Mouse (Mus musculus) neural tube, embryonic 13.5 days (tissue): Measurements from ENCODE around the gene Snx4. TPM values are rescaled to one million over a fixed set of nuclear protein-coding genes. Genes with fewer than 3 reads are reported as not detected.

Source experiments
- ATAC-seq: fragments of 200-750 bp; cut with Nextera tagmentation; 2 replicates; pipeline ENCODE4 v1.8.0; 2017; ENCODE audit warnings: low read depth, mild to moderate bottlenecking, moderate TSS enrichment, moderate library complexity
- H3K27ac ChIP-seq: fragments of 300-500 bp; sonication (generic); replicated peaks from 2 replicates; pipeline ENCODE4 v1.5.1; 2015; ENCODE audit warnings: moderate library complexity, mild to moderate bottlenecking, inconsistent platforms
- H3K27me3 ChIP-seq: fragments of 300-500 bp; sonication (generic); 2 replicates; pipeline ENCODE4 v1.6.1; 2015; ENCODE audit warnings: mild to moderate bottlenecking, inconsistent platforms
- H3K36me3 ChIP-seq: fragments of 300-500 bp; sonication (generic); 2 replicates; pipeline ENCODE4 v1.6.1; 2015; ENCODE audit warnings: mild to moderate bottlenecking, inconsistent platforms
- H3K4me1 ChIP-seq: fragments of 300-500 bp; sonication (generic); replicated peaks from 2 replicates; pipeline ENCODE4 v1.6.1; 2015; ENCODE audit warnings: inconsistent platforms
- H3K4me2 ChIP-seq: fragments of 300-500 bp; sonication (generic); 2 replicates; pipeline ENCODE4 v1.6.1; 2015; ENCODE audit warnings: inconsistent platforms, mild to moderate bottlenecking, moderate library complexity
- H3K4me3 ChIP-seq: fragments of 300-500 bp; sonication (generic); 2 replicates; pipeline ENCODE4 v1.5.1; 2015; ENCODE audit warnings: mild to moderate bottlenecking, inconsistent platforms
- H3K9ac ChIP-seq: fragments of 300-500 bp; sonication (generic); 2 replicates; pipeline ENCODE4 v1.6.1; 2015; ENCODE audit warnings: moderate library complexity, mild to moderate bottlenecking, inconsistent platforms
- H3K9me3 ChIP-seq: fragments of 300-500 bp; sonication (generic); 2 replicates; pipeline ENCODE4 v1.6.1; 2016; ENCODE audit warnings: inconsistent platforms
- WGBS: fragments of 180-500 bp; shearing (Covaris S2); methylation state at CpG from one replicate; pipeline ENCODE4 v1.1.7; 2015; 5-methylcytosine and 5-hydroxymethylcytosine counted together
- polyA plus RNA-seq: library from polyadenylated mRNA; unstranded; fragments of >200 nt; fragmentation: Nextera tagmentation; extraction: Ambion mirVana; gene quantifications from 2 replicates; pipeline ENCODE4 v1.2.1, GENCODE M21; 2015

The Snx4 gene
- polyA plus RNA-seq, 1 experiment from 2014 or later, result 81.5 TPM

GRCm38 (mm10) chr16:33246526-33246925 is 4.7 kb upstream of the Snx4 start:
- Histone ChIP-seq H3K36me3 (peaks cover 29% of the 10 kb centered on the region), H3K9me3 (no peaks in the 10 kb centered on the region), H3K4me1 (peaks cover 8% of the 10 kb centered on the region), H3K4me3 (no peak overlapping the region), H3K4me2 (no peak overlapping the region), H3K27ac (no peak overlapping the region), H3K27me3 (no peaks in the 10 kb centered on the region), H3K9ac (no peak overlapping the region)
- WGBS, result 86% methylated on average over 5 of the region's 5 CpGs
- ATAC-seq, result no peak

GRCm38 (mm10) chr16:33247006-33247405 is 4.2 kb upstream of the Snx4 start:
- Histone ChIP-seq H3K4me1 (peaks cover 10% of the 10 kb centered on the region), H3K27me3 (no peaks in the 10 kb centered on the region), H3K4me2 (no peak overlapping the region), H3K36me3 (peaks cover 24% of the 10 kb centered on the region), H3K27ac (no peak overlapping the region), H3K9ac (no peak overlapping the region), H3K4me3 (no peak overlapping the region), H3K9me3 (no peaks in the 10 kb centered on the region)
- no peak for ATAC-seq
- WGBS, result 84% methylated on average over 2 of the region's 2 CpGs

GRCm38 (mm10) chr16:33250651-33251120 is 556 bp upstream of the Snx4 start:
- Histone ChIP-seq H3K27me3 (no peaks in the 10 kb centered on the region), H3K4me3 (peak overlapping the region; percentile 87), H3K9ac (peak overlapping the region; percentile 94), H3K4me2 (peak overlapping the region; percentile 74), H3K27ac (peak overlapping the region; percentile 11), H3K9me3 (no peaks in the 10 kb centered on the region), H3K36me3 (no peaks in the 10 kb centered on the region), H3K4me1 (peaks cover 40% of the 10 kb centered on the region)
- peak; percentile 1; the same call in 1 of the 2 replicates for ATAC-seq
- WGBS, result 26% methylated on average over 9 of the region's 9 CpGs

- no peak for ATAC-seq
- H3K27me3 ChIP-seq, result no peaks in the 10 kb centered on the region
- no peak overlapping the region for H3K27ac ChIP-seq
- 86% methylated on average over 7 of the region's 7 CpGs for WGBS
- peaks cover 36% of the 10 kb centered on the region for H3K4me1 ChIP-seq
- H3K36me3 ChIP-seq, result no peaks in the 10 kb centered on the region
- H3K9me3 ChIP-seq, result no peaks in the 10 kb centered on the region
- H3K9ac ChIP-seq, result no peak overlapping the region
- H3K4me3 ChIP-seq, result no peak overlapping the region
- H3K4me2 ChIP-seq, result no peak overlapping the region
These were observed 4.4 kb downstream of the Snx4 start for GRCm38 (mm10) chr16:33255601-33256000.

- no peak overlapping the region for H3K9ac ChIP-seq
- peaks cover 16% of the 10 kb centered on the region; the same call in 1 of the 2 replicates for H3K4me1 ChIP-seq
- no peaks in the 10 kb centered on the region for H3K9me3 ChIP-seq
- H3K36me3 ChIP-seq, result 0 out of 2 replicates have a peak, but pooled peaks cover 2% of the 10 kb centered on the region
- WGBS, result 74% methylated on average over 2 of the region's 2 CpGs
- H3K27ac ChIP-seq, result no peak overlapping the region
- no peak overlapping the region for H3K4me2 ChIP-seq
- no peak for ATAC-seq
- no peaks in the 10 kb centered on the region for H3K27me3 ChIP-seq
- H3K4me3 ChIP-seq, result no peak overlapping the region
These were observed 7.3 kb downstream of the Snx4 start for GRCm38 (mm10) chr16:33258530-33258929.

GRCm38 (mm10) chr16:33259824-33260223 is 8.6 kb downstream of the Snx4 start:
- Histone ChIP-seq H3K4me2 (no peak overlapping the region), H3K4me3 (no peak overlapping the region), H3K27ac (no peak overlapping the region), H3K9me3 (no peaks in the 10 kb centered on the region), H3K36me3 (peaks cover 13% of the 10 kb centered on the region; the same call in 1 of the 2 replicates), H3K27me3 (no peaks in the 10 kb centered on the region), H3K9ac (no peak overlapping the region), H3K4me1 (peaks cover 9% of the 10 kb centered on the region; the same call in 1 of the 2 replicates)
- WGBS, result 90% methylated on average over 3 of the region's 3 CpGs
- ATAC-seq, result no peak

- no peaks in the 10 kb centered on the region for H3K4me1 ChIP-seq
- H3K4me2 ChIP-seq, result no peak overlapping the region
- H3K9ac ChIP-seq, result no peak overlapping the region
- no peak overlapping the region for H3K4me3 ChIP-seq
- no peaks in the 10 kb centered on the region for H3K27me3 ChIP-seq
- no peak for ATAC-seq
- no peaks in the 10 kb centered on the region for H3K9me3 ChIP-seq
- WGBS, result 89% methylated on average over 8 of the region's 8 CpGs
- no peak overlapping the region for H3K27ac ChIP-seq
- H3K36me3 ChIP-seq, result peaks cover 22% of the 10 kb centered on the region
These were observed 9.6 kb downstream of the Snx4 start for GRCm38 (mm10) chr16:33260825-33261224.

- 77% methylated on average over 2 of the region's 2 CpGs for WGBS
- Histone ChIP-seq H3K9ac (no peak overlapping the region), H3K27ac (no peak overlapping the region), H3K4me2 (no peak overlapping the region), H3K36me3 (peaks cover 30% of the 10 kb centered on the region), H3K4me3 (no peak overlapping the region), H3K27me3 (no peaks in the 10 kb centered on the region), H3K9me3 (no peaks in the 10 kb centered on the region), H3K4me1 (no peaks in the 10 kb centered on the region)
- no peak for ATAC-seq
These were observed 10.4 kb downstream of the Snx4 start for GRCm38 (mm10) chr16:33261584-33262061.

GRCm38 (mm10) chr16:33262096-33262495 is 10.9 kb downstream of the Snx4 start:
- H3K4me2 ChIP-seq, result no peak overlapping the region
- ATAC-seq, result no peak
- no peak overlapping the region for H3K9ac ChIP-seq
- 86% methylated on average over 1 of the region's 1 CpGs for WGBS
- H3K36me3 ChIP-seq, result peaks cover 34% of the 10 kb centered on the region
- H3K9me3 ChIP-seq, result no peaks in the 10 kb centered on the region
- no peak overlapping the region for H3K4me3 ChIP-seq
- H3K27ac ChIP-seq, result no peak overlapping the region
- no peaks in the 10 kb centered on the region for H3K27me3 ChIP-seq
- H3K4me1 ChIP-seq, result no peaks in the 10 kb centered on the region

GRCm38 (mm10) chr16:33267616-33268253 is 16.5 kb downstream of the Snx4 start:
- no peak overlapping the region for H3K4me2 ChIP-seq
- ATAC-seq, result no peak
- H3K4me1 ChIP-seq, result no peaks in the 10 kb centered on the region
- no peaks in the 10 kb centered on the region for H3K9me3 ChIP-seq
- H3K4me3 ChIP-seq, result no peak overlapping the region
- no peak overlapping the region for H3K9ac ChIP-seq
- H3K36me3 ChIP-seq, result peaks cover 73% of the 10 kb centered on the region
- no peaks in the 10 kb centered on the region for H3K27me3 ChIP-seq
- H3K27ac ChIP-seq, result no peak overlapping the region
- WGBS, result 90% methylated on average over 9 of the region's 9 CpGs

GRCm38 (mm10) chr16:33271824-33272223 is 20.6 kb downstream of the Snx4 start:
- Histone ChIP-seq H3K9me3 (no peaks in the 10 kb centered on the region), H3K27me3 (no peaks in the 10 kb centered on the region), H3K4me1 (no peaks in the 10 kb centered on the region), H3K4me3 (no peak overlapping the region), H3K4me2 (no peak overlapping the region), H3K36me3 (peaks cover 68% of the 10 kb centered on the region), H3K9ac (no peak overlapping the region), H3K27ac (no peak overlapping the region)
- ATAC-seq, result no peak
- WGBS, result 92% methylated on average over 4 of the region's 4 CpGs

GRCm38 (mm10) chr16:33283079-33283478 is 31.8 kb downstream of the Snx4 start:
- no peak for ATAC-seq
- 92% methylated on average over 1 of the region's 1 CpGs for WGBS
- Histone ChIP-seq H3K4me1 (no peaks in the 10 kb centered on the region), H3K36me3 (peaks cover 84% of the 10 kb centered on the region), H3K4me3 (no peak overlapping the region), H3K9me3 (no peaks in the 10 kb centered on the region), H3K27me3 (no peaks in the 10 kb centered on the region), H3K9ac (no peak overlapping the region), H3K4me2 (no peak overlapping the region), H3K27ac (no peak overlapping the region)

- ATAC-seq, result no peak
- H3K36me3 ChIP-seq, result peaks cover 92% of the 10 kb centered on the region
- H3K27ac ChIP-seq, result no peak overlapping the region
- H3K4me3 ChIP-seq, result no peak overlapping the region
- no peak overlapping the region for H3K9ac ChIP-seq
- 74% methylated on average over 9 of the region's 9 CpGs for WGBS
- no peaks in the 10 kb centered on the region for H3K27me3 ChIP-seq
- H3K4me1 ChIP-seq, result no peaks in the 10 kb centered on the region
- H3K9me3 ChIP-seq, result peaks cover 4% of the 10 kb centered on the region; the same call in 1 of the 2 replicates
- H3K4me2 ChIP-seq, result no peak overlapping the region
These were observed 37.3 kb downstream of the Snx4 start for GRCm38 (mm10) chr16:33288536-33288935.
